Mouse (Mus musculus): Measurements from ENCODE around the gene Bglap2.
"Not testable (repeated sequence)": the region's sequence is repeated elsewhere in the genome, so short reads cannot be mapped to it uniquely, and the experiment has no call there.

- TF ChIP-seq POLR2A (IDR thresholded peaks at IDR 0.05; ENCODE audit: insufficient read depth, low read length); EP300 (IDR thresholded peaks at IDR 0.05; ENCODE audit: insufficient read depth, low read depth, low read length); CTCF (IDR thresholded peaks at IDR 0.05; ENCODE audit: low read depth, low read length): not testable (repeated sequence)
Measured at GRCm38 (mm10) chr3:88368511-88368910, 10.0 kb downstream of the Bglap2 start.

Data from ES-Bruce4 (cell line).